Mouse (Mus musculus): Measurements from ENCODE around the gene Hspa4l.
A peak's percentile ranks its signal among the peaks of the same experiment; 100 is the strongest.

Gene Hspa4l

DNA sequence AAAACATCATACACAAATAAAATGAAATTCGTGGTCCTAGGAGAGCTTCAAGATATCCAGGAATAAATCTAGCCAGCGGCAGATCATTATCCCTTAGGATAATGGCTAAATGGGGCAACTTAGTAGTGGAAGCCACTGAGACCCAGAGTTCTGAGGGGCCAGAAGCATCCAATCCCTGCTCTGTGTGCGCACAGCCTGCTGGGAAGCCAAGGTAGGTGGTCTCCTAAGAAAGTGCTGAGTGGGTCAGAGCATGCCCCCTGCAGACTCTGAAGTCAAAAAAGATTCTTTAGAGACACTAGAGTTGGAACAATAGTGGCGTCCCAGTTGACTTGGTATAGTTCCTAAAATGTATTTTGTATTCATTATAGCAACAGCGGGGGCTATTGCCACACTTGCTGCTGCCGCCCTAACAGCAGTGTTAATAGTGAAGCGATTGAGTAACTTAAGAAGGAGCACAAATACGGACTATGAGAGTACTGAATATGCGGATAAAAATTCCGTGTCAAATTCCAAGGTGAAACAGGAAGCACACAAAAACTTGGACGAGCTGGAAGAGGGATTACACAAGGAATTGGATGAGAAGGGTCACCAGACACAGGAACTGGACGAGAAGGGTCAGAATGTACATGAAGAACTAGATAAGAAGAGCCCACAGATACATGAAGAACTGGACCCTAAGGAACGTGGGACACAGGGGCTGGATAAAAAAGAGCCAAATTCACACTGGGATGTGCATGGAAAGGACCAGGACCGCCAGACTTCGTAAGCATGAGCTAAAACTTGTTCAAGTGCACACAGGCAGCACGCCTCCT, at the start of gene Hspa4l:
Hspa4l (plus strand) TSS at position 472 of the 812 bp plus-strand sequence.
- peak; percentile 10 to 16 for DNase-seq

- no peak for DNase-seq
Observed at GRCm38 (mm10) chr3:40695162-40695561, 49.1 kb upstream of the Hspa4l start.

GRCm38 (mm10) chr3:40698834-40699233, 45.5 kb upstream of the Hspa4l start:
- no peak for DNase-seq

DNA sequence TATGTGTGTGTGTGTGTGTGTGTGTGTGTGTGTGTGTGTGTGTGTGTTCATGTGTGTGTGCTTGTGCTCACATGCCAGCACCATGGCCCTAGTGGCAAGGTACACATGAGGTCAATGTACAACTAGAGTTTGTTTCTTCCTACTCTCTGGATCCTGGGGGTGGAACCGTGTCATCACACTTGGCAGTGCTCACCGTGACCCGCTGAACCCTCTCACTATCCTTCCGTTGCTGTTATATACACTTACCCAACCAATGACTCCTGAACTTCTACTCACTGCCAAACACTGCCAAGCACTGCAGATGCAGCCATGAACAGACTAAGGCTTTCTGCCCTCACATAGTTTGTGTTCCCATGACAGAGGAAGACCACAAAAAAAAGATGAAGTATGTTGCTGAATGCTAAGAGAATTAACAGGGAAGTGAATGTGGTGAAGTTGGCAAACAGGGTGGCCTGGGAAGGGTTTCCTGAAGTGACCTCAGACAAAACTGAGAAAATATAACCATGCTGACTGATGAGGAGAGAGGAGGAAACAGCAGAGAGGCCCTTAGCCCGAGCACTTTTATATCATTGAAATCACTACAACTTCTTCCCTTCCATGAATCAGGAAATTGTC, 39.4 kb upstream of the Hspa4l start:
- DNase-seq = no peak

GRCm38 (mm10) chr3:40708655-40709054, 35.6 kb upstream of the Hspa4l start, which contains the start of gene Slc25a31:
TSS of gene Slc25a31 (plus strand) at chr3:40708855.
- DNase-seq = no peak

- DNase-seq = no peak
Observed at GRCm38 (mm10) chr3:40716056-40716455, 28.2 kb upstream of the Hspa4l start.

GRCm38 (mm10) chr3:40719022-40719421, 25.3 kb upstream of the Hspa4l start:
- DNase-seq = no peak

- DNase-seq = no peak
Observed at GRCm38 (mm10) chr3:40738381-40738912, 5.8 kb upstream of the Hspa4l start.

DNA sequence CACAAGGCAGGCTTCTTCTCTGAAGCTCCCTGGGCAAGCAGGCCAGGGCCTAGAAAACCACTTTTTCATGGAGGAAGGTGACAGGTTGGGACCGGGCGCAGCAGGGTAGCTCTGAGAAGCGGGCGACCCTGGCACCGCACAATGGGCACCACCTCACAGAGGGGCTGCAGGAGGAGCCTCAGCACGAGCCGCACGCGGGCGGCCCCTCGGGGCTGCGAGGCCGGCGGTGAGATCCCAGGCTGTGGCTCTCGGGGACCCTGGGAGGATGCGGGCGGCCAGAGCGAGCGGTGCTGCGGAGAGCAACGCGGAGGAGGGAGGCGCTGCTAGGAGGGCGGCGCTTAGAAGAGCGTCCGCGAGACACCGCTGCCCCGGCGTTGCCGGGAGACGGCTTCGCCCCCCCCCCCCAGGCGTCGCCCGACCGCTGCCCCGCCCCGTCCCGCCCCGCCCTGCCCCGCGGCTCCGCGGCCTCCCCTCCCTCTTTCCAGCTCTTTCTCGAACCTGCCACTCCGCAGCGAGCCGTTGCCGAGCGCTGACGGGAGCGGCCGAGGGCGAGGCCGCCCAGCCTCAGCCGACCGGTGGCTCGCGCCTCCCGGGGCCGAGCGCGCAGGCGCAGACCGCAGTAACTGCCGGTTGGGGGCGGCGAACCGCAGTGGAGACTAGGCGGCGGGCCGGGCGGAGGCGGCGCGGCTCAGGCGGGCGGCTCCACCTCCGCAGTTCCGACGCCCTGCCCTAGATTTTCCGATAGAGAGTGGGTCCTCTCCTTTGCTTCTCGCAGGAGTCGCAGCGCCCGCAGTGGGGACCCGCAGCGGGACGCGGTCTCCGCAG, 753 bp downstream of the Hspa4l start:
- DNase-seq = peak; percentile 96 to 98

GRCm38 (mm10) chr3:40745661-40746547, 1.6 kb downstream of the Hspa4l start:
- DNase-seq = peak in 1 of 2 experiments; percentile 10

GRCm38 (mm10) chr3:40760746-40761145, 16.5 kb downstream of the Hspa4l start:
- DNase-seq = no peak

DNA sequence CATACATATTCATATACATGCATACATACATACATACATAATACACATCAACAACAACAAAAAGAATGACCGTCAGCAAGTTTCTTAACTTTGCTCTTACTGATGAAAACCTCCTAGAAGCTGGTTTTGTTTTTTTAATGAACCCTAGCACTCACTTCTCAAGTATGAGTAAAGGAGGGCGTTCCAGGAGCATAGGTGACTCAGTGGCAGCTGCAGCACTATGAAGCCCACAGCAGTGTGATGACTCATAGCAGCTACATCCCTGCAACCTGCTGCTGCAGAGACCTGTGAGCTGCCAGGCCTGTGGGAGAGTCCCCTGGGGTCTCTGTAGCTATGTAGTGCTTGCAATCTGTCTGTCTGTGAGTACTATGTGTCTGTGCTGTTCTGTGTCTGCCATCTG, 17.0 kb downstream of the Hspa4l start:
- no peak for DNase-seq

DNA sequence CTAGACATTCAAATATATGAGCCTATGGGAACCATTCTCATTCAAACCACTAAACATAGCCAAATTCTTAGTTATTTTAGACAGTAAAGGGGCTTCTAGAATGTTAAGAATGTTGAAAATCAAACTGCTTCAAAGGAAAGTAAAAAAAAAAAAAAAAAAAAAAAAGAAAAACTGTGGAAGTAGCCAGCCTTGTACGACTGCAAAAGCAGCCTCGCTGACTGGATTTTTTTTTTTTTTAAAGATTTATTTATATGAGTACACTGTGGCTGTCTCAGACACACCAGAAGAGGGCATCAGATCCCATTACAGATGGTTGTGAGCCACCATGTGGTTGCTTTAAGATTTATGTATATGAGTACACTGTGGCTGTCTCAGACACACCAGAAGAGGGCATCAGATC, 49.5 kb downstream of the Hspa4l start:
- DNase-seq = no peak

GRCm38 (mm10) chr3:40798054-40798453, 53.8 kb downstream of the Hspa4l start:
- DNase-seq = no peak

DNA sequence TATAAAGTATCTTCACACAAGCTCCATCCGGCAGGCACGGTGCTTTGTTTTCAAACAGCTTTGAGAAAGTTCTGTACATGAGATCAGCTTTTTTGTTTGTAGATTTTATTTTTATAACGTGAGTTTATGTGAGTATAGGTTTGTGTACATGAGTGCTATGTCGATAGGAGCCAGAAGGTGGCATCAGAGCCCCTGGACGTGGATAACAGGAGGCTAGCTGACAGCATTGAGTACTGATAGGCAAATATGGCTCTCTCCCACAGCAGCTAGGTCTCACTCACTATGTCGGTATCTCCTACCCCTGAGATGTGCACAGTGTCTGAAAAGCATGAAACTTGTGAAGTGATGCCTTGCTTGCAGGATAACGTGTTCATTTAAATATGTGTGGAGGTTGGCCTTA, 54.2 kb downstream of the Hspa4l start:
- DNase-seq = peak; percentile 41 to 60

DNA sequence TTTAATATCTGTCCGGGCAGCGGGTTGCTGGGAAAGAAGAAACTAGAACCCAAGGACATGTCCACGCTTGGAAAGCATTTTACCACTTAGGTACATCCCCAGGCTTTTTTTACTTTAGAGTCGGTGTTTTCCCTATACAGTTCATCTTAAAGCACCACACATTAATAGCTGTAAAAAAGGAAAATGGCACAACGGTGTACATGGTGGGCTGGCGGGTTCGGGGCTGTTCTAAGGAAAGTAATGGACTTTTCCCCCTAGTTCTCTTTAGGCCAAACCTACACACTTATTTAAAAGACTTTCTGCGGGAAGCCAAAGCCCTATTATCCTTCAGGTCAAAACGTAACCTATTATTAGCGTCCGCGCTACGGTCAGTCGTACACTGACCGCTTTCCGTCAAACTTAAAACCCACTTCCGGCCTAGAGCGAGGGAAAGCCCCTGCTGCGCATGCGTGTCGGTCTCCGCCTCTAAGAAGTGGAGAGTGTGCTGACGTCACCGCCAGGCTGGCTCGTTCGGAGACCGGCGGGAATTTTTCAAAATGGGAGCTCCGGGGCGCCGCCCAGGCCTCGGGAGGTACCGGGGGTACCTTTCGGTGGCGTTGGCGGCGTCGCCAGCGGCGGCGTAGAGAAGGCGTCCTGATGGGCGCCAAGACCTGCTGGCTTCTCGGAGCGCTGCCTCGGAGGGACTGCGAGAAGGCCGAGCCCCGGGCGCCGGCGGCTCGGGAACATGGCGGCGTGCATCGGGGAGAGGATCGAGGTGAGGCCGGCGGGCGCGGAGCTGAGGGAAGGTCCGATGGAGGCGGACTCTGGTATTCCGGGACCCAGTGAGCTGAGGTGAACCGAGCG, 55.5 kb downstream of the Hspa4l start, which contains the start of gene Plk4:
Plk4 (plus strand) TSS at position 490 of the 843 bp plus-strand sequence.
- peak; percentile 95 to 99 for DNase-seq

- peak in 1 of 2 experiments; percentile 56 for DNase-seq
Observed at GRCm38 (mm10) chr3:40800373-40800823, 56.1 kb downstream of the Hspa4l start.

- no peak for DNase-seq
Observed at GRCm38 (mm10) chr3:40806871-40807270, 62.6 kb downstream of the Hspa4l start.

- no peak for DNase-seq
Observed at GRCm38 (mm10) chr3:40808686-40809085, 64.4 kb downstream of the Hspa4l start.

- DNase-seq = no peak
Observed at GRCm38 (mm10) chr3:40809894-40810293, 65.6 kb downstream of the Hspa4l start.

- DNase-seq = no peak
Observed at GRCm38 (mm10) chr3:40813275-40813674, 69.0 kb downstream of the Hspa4l start.

Measured in cerebellum, postnatal 25 days (tissue).